Mouse (Mus musculus): ENCODE measurements around the gene Matn1. TPM values are rescaled to one million over a fixed set of nuclear protein-coding genes. Genes with fewer than 3 reads are reported as not detected.

The Matn1 gene
- polyA plus RNA-seq (2012; fragmentation: generic; extraction: Trizol) = not detected

- no peak within 1 kb of the TSS for H3K4me3 ChIP-seq
- no peak for TF ChIP-seq TCF12 (IDR thresholded peaks at IDR 0.05; ENCODE audit: insufficient read depth, poor library complexity, severe bottlenecking)
- no peak for TF ChIP-seq MAX (IDR thresholded peaks at IDR 0.05; ENCODE audit: low read depth)
- no peak for TF ChIP-seq POLR2AphosphoS2 (IDR thresholded peaks at IDR 0.05; ENCODE audit: insufficient read length, low read depth)
- no peak for TF ChIP-seq SRF (IDR thresholded peaks at IDR 0.05; ENCODE audit: control insufficient read depth, insufficient read length, low read depth)
- no peak for TF ChIP-seq USF1 (IDR thresholded peaks at IDR 0.05; ENCODE audit: low read depth)
- no peak for TF ChIP-seq MYOD1 (IDR thresholded peaks at IDR 0.05; ENCODE audit: control insufficient read depth in 1 of 3, insufficient read length in 2 of 3, low read depth in 2 of 3)
- no peaks in the 10 kb centered on the region for H3K36me3 ChIP-seq (ENCODE audit: control insufficient read depth, insufficient read depth)
- H3ac ChIP-seq (ENCODE audit: control insufficient read depth, insufficient read length) = no peak within 1 kb of the TSS
- no peak within 1 kb of the TSS for H3K4me2 ChIP-seq (ENCODE audit: low read depth)
- H3K79me2 ChIP-seq (ENCODE audit: control insufficient read depth, insufficient read depth) = no peaks in the 10 kb centered on the region
- peaks cover 51% of the 10 kb centered on the region for H3K27me3 ChIP-seq (ENCODE audit: control insufficient read depth, insufficient read depth, insufficient read length)
Observed at GRCm38 (mm10) chr4:130944112-130944511, at the start of gene Matn1. Gene Matn1 (plus strand): TSS chr4:130944385.

DNA sequence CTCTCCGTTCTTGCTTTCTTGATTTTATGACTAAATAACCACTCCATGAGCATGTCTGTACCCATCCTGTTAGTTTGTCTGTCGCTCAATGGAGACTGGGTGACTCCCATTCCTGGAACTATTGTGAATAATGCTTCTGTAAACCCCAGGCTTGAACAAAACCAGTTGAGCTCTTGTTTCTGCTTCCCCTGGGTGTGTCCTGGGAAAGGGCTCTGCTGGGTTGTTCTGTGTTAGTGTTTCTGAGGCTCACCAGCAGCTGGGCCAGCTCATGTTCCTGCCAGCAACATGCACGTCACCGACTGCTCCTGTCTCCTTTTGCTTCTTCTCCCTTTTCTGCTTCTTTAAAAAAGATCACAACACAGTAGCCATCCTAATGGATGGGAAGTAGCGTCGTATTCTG is 48.5 kb upstream of the Matn1 start:
- TF ChIP-seq SRF (IDR thresholded peaks at IDR 0.05; ENCODE audit: control insufficient read depth, insufficient read length, low read depth) = no peak
- no peak for TF ChIP-seq POLR2AphosphoS2 (IDR thresholded peaks at IDR 0.05; ENCODE audit: insufficient read length, low read depth)
- no peak for TF ChIP-seq TCF12 (IDR thresholded peaks at IDR 0.05; ENCODE audit: insufficient read depth, poor library complexity, severe bottlenecking)
- no peak for TF ChIP-seq E2F4 (IDR thresholded peaks at IDR 0.05; ENCODE audit: insufficient read depth)
- no peak for TF ChIP-seq CEBPB (IDR thresholded peaks at IDR 0.05; ENCODE audit: insufficient read depth, poor library complexity, severe bottlenecking)
- no peak for TF ChIP-seq POLR2A (IDR thresholded peaks at IDR 0.05; ENCODE audit: insufficient read length, low read depth)
- no peak for TF ChIP-seq USF1 (IDR thresholded peaks at IDR 0.05; ENCODE audit: low read depth)
- TF ChIP-seq MAX (IDR thresholded peaks at IDR 0.05; ENCODE audit: low read depth) = no peak
- no peak for TF ChIP-seq TCF3 (IDR thresholded peaks at IDR 0.05; ENCODE audit: insufficient read length, low read depth)
- no peak for TF ChIP-seq MYOD1 (IDR thresholded peaks at IDR 0.05; ENCODE audit: control insufficient read depth in 1 of 3, insufficient read length in 2 of 3, low read depth in 2 of 3)
- no peak for TF ChIP-seq REST (IDR thresholded peaks at IDR 0.05; ENCODE audit: insufficient read depth, insufficient read length)
- no peak for TF ChIP-seq MYOG (IDR thresholded peaks at IDR 0.05; ENCODE audit: control insufficient read depth in 1 of 3, insufficient read depth in 1 of 3, insufficient read length in 2 of 3, low read depth in 2 of 3)
- H3K27me3 ChIP-seq (ENCODE audit: control insufficient read depth, insufficient read depth, insufficient read length) = peaks cover 16% of the 10 kb centered on the region
- H3ac ChIP-seq (ENCODE audit: control insufficient read depth, insufficient read length) = no peak overlapping the region
- no peaks in the 10 kb centered on the region for H3K36me3 ChIP-seq (ENCODE audit: control insufficient read depth, insufficient read depth)
- H3K4me2 ChIP-seq (ENCODE audit: low read depth) = no peak overlapping the region
- no peaks in the 10 kb centered on the region for H3K79me2 ChIP-seq (ENCODE audit: control insufficient read depth, insufficient read depth)
- H3K4me3 ChIP-seq = no peak overlapping the region

GRCm38 (mm10) chr4:130896372-130896771 is 47.8 kb upstream of the Matn1 start:
- Histone ChIP-seq H3K27me3 (ENCODE audit: control insufficient read depth, insufficient read depth, insufficient read length) (peaks cover 23% of the 10 kb centered on the region), H3K4me2 (ENCODE audit: low read depth) (no peak overlapping the region), H3ac (ENCODE audit: control insufficient read depth, insufficient read length) (no peak overlapping the region), H3K4me3 (no peak overlapping the region), H3K79me2 (ENCODE audit: control insufficient read depth, insufficient read depth) (no peaks in the 10 kb centered on the region), H3K36me3 (ENCODE audit: control insufficient read depth, insufficient read depth) (no peaks in the 10 kb centered on the region)
- TF ChIP-seq SRF (IDR thresholded peaks at IDR 0.05; ENCODE audit: control insufficient read depth, insufficient read length, low read depth) (no peak), E2F4 (IDR thresholded peaks at IDR 0.05; ENCODE audit: insufficient read depth) (no peak), TCF12 (IDR thresholded peaks at IDR 0.05; ENCODE audit: insufficient read depth, poor library complexity, severe bottlenecking) (no peak), MAX (IDR thresholded peaks at IDR 0.05; ENCODE audit: low read depth) (no peak), CEBPB (IDR thresholded peaks at IDR 0.05; ENCODE audit: insufficient read depth, poor library complexity, severe bottlenecking) (no peak), MYOG (IDR thresholded peaks at IDR 0.05; ENCODE audit: control insufficient read depth in 1 of 3, insufficient read depth in 1 of 3, insufficient read length in 2 of 3, low read depth in 2 of 3) (no peak), USF1 (IDR thresholded peaks at IDR 0.05; ENCODE audit: low read depth) (no peak), POLR2A (IDR thresholded peaks at IDR 0.05; ENCODE audit: insufficient read length, low read depth) (no peak), TCF3 (IDR thresholded peaks at IDR 0.05; ENCODE audit: insufficient read length, low read depth) (no peak), MYOD1 (IDR thresholded peaks at IDR 0.05; ENCODE audit: control insufficient read depth in 1 of 3, insufficient read length in 2 of 3, low read depth in 2 of 3) (no peak), POLR2AphosphoS2 (IDR thresholded peaks at IDR 0.05; ENCODE audit: insufficient read length, low read depth) (no peak), REST (IDR thresholded peaks at IDR 0.05; ENCODE audit: insufficient read depth, insufficient read length) (no peak)

- Histone ChIP-seq H3K4me2 (ENCODE audit: low read depth) (no peak overlapping the region), H3K4me3 (no peak overlapping the region), H3K27me3 (ENCODE audit: control insufficient read depth, insufficient read depth, insufficient read length) (peaks cover 36% of the 10 kb centered on the region)
Observed at GRCm38 (mm10) chr4:130899383-130899781, 44.8 kb upstream of the Matn1 start.

GRCm38 (mm10) chr4:130899782-130900427 is 44.3 kb upstream of the Matn1 start:
- Histone ChIP-seq H3K4me3 (no peak overlapping the region), H3K79me2 (ENCODE audit: control insufficient read depth, insufficient read depth) (no peaks in the 10 kb centered on the region), H3ac (ENCODE audit: control insufficient read depth, insufficient read length) (no peak overlapping the region), H3K4me2 (ENCODE audit: low read depth) (no peak overlapping the region), H3K36me3 (ENCODE audit: control insufficient read depth, insufficient read depth) (no peaks in the 10 kb centered on the region), H3K27me3 (ENCODE audit: control insufficient read depth, insufficient read depth, insufficient read length) (peaks cover 39% of the 10 kb centered on the region)
- TF ChIP-seq MYOG (IDR thresholded peaks at IDR 0.05; ENCODE audit: control insufficient read depth in 1 of 3, insufficient read depth in 1 of 3, insufficient read length in 2 of 3, low read depth in 2 of 3) = no peak
- no peak for TF ChIP-seq MYOD1 (IDR thresholded peaks at IDR 0.05; ENCODE audit: control insufficient read depth in 1 of 3, insufficient read length in 2 of 3, low read depth in 2 of 3)

More at GRCm38 (mm10) chr4:130899383-130899781, 44.8 kb upstream of the Matn1 start:
- TF ChIP-seq E2F4 (IDR thresholded peaks at IDR 0.05; ENCODE audit: insufficient read depth) = no peak
- no peaks in the 10 kb centered on the region for H3K79me2 ChIP-seq (ENCODE audit: control insufficient read depth, insufficient read depth)
- no peaks in the 10 kb centered on the region for H3K36me3 ChIP-seq (ENCODE audit: control insufficient read depth, insufficient read depth)
- H3ac ChIP-seq (ENCODE audit: control insufficient read depth, insufficient read length) = no peak overlapping the region

Measured in myocyte (in vitro differentiated cells).